In the genomic region with DNA sequence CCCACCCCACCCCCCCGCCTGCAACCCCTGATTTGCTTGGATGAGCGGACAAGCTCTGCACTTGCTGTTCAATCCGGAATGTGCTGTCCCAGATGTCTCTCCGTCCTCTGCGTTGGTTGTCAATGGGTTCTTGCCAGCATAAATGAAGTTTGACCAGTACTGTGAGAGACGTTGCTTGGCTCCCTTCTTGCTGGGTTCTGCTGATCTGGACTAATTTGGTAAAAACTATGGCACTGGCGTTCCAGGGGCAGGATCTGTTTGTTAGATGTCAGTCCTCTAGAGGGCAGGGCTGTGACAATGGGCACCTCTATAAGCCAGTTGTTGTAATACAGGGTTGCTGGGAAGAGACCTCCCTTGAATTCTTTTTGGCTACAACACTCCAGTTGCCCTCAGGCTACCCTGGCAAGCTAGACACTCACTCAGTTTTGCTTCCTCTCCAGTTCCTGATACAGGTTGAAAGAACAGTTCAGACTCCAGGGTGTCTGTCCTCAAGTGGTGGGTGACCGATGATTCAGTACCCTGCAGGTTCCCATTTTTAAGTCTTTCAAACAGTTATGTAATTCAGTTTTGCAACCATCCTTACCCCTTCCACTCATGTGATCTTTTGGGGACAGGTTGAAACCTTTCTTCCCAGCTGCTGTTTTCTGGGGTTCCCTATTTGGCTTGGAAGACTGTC, we compare ENCODE assay signal across 8 mouse cellular contexts. TPM values are rescaled to one million over a fixed set of nuclear protein-coding genes. Genes with fewer than 3 reads are reported as not detected.
DNase-seq lines count a peak whose midpoint lies in the region; ATAC-seq lines count a peak whose summit lies in the region.

No protein-coding gene starts in this region.

- H3K27me3 ChIP-seq in heart, embryonic 10.5 days (ENCODE audit: insufficient read depth, poor library complexity, severe bottlenecking): no peaks in the 10 kb centered on the region
- H3K27me3 ChIP-seq in intestine, embryonic 16.5 days (replicated peaks; ENCODE audit: control insufficient read depth, insufficient read depth, low read length): no peaks in the 10 kb centered on the region

- peaks cover 11% of the 10 kb centered on the region; the same call in 1 of the 2 replicates for H3K36me3 ChIP-seq in heart, embryonic 10.5 days
- H3K36me3 ChIP-seq in intestine, embryonic 16.5 days (ENCODE audit: control insufficient read depth, insufficient read depth, low read length): no peaks in the 10 kb centered on the region

- H3K9me3 ChIP-seq in heart, embryonic 10.5 days: no peaks in the 10 kb centered on the region
- H3K9me3 ChIP-seq in intestine, embryonic 16.5 days (ENCODE audit: control insufficient read depth, low read length): no peaks in the 10 kb centered on the region

- peak overlapping the region; percentile 81 for H3K9ac ChIP-seq in intestine, embryonic 16.5 days (ENCODE audit: low read depth, low read length)

- ATAC-seq in common myeloid progenitor, adult 5-6 weeks (replicated peaks; ENCODE audit: low read depth, poor library complexity, severe bottlenecking): peak; percentile 37
- ATAC-seq in intestine, embryonic 16.5 days: no peak
- ATAC-seq in megakaryocyte progenitor cell, adult 5-6 weeks (replicated peaks; ENCODE audit: poor library complexity): peak; percentile 45
- ATAC-seq in inflammation-experienced regulatory T-cells, adult 6 months: no peak

- no peak for DNase-seq in heart, embryonic 10.5 days (ENCODE audit: low spot score)
- DNase-seq in heart, postnatal 36 days: no peak
- DNase-seq in spleen, postnatal 10 days (ENCODE audit: low spot score in 2 of 2): no peak
- DNase-seq in cerebellum, postnatal 10 days: no peak

- intact Hi-C loops in heart, postnatal 36 days (cut with DNase I): no loop called here

- H3K27ac ChIP-seq in heart, embryonic 10.5 days: peak overlapping the region; percentile 88
- no peak overlapping the region for H3K27ac ChIP-seq in intestine, embryonic 16.5 days (ENCODE audit: low read length)

- 25% methylated on average over 8 of the region's 8 CpGs for WGBS in heart, embryonic 10.5 days
- 29% methylated on average over 8 of the region's 8 CpGs for WGBS in intestine, embryonic 16.5 days

- H3K4me2 ChIP-seq in intestine, embryonic 16.5 days (ENCODE audit: low read depth, low read length): peak overlapping the region; percentile 91

- H3K4me1 ChIP-seq in heart, embryonic 10.5 days: peaks cover 36% of the 10 kb centered on the region
- peaks cover 18% of the 10 kb centered on the region for H3K4me1 ChIP-seq in intestine, embryonic 16.5 days (ENCODE audit: control insufficient read depth, insufficient read depth, low read length)

- H3K4me3 ChIP-seq in heart, embryonic 10.5 days: peak overlapping the region; percentile 82
- peak overlapping the region; percentile 71 for H3K4me3 ChIP-seq in intestine, embryonic 16.5 days (ENCODE audit: low read length)

RNA-seq across cellular contexts. Expression of a gene that starts 0.8 kb away (rescaled TPM):
- 17.8 and 19.7 TPM in 2 replicates for polyA plus RNA-seq in heart, embryonic 10.5 days (2016; fragmentation: Nextera tagmentation; extraction: Ambion mirVana)
- total RNA-seq in heart, postnatal 36 days (2021): 100 to 1,000 TPM; 160 to 183 TPM
- total RNA-seq in common myeloid progenitor, adult 5-6 weeks (2017): 41.2 and 41.7 TPM in 2 replicates
- polyA plus RNA-seq in intestine, embryonic 16.5 days (2015; fragmentation: Nextera tagmentation; extraction: Ambion mirVana): 28.8 and 32.8 TPM in 2 replicates
- 378 and 438 TPM in 2 replicates for total RNA-seq in megakaryocyte progenitor cell, adult 5-6 weeks (2015)
- 155 and 224 TPM in 2 replicates for total RNA-seq in megakaryocyte progenitor cell, adult 5-6 weeks (2017)
- polyA plus RNA-seq in inflammation-experienced regulatory T-cells, adult 6 months (2017; shearing (Covaris generic)): 10 to 100 TPM; 27.2 to 34.4 (median 28.6) TPM

RNA-seq across cellular contexts. Expression of a gene that starts 9.7 kb away (rescaled TPM):
- 0.39 and 1.3 TPM in 2 replicates for polyA plus RNA-seq in heart, embryonic 10.5 days (2016; fragmentation: Nextera tagmentation; extraction: Ambion mirVana)
- total RNA-seq in heart, postnatal 36 days (2021): 100 to 1,000 TPM; 400 to 416 TPM
- 0.50 TPM in 1 of 2 replicates, not detected in the other for total RNA-seq in common myeloid progenitor, adult 5-6 weeks (2017)
- polyA plus RNA-seq in intestine, embryonic 16.5 days (2015; fragmentation: Nextera tagmentation; extraction: Ambion mirVana): not detected in 2 replicates
- 0.24 and 0.74 TPM in 2 replicates for total RNA-seq in megakaryocyte progenitor cell, adult 5-6 weeks (2015)
- total RNA-seq in megakaryocyte progenitor cell, adult 5-6 weeks (2017): 0.30 TPM in 1 of 2 replicates, not detected in the other
- polyA plus RNA-seq in inflammation-experienced regulatory T-cells, adult 6 months (2017; shearing (Covaris generic)): not detected

RNA-seq across cellular contexts. Expression of a gene that starts 13.0 kb away (rescaled TPM):
- 342 and 383 TPM in 2 replicates for polyA plus RNA-seq in heart, embryonic 10.5 days (2016; fragmentation: Nextera tagmentation; extraction: Ambion mirVana)
- total RNA-seq in heart, postnatal 36 days (2021): 1,000 to 10,000 TPM in 1 of 2 experiments, 100 to 1,000 TPM in 1; 979 to 1,034 TPM
- 192 and 287 TPM in 2 replicates for total RNA-seq in common myeloid progenitor, adult 5-6 weeks (2017)
- polyA plus RNA-seq in intestine, embryonic 16.5 days (2015; fragmentation: Nextera tagmentation; extraction: Ambion mirVana): 376 and 382 TPM in 2 replicates
- total RNA-seq in megakaryocyte progenitor cell, adult 5-6 weeks (2015): 236 and 247 TPM in 2 replicates
- 256 and 308 TPM in 2 replicates for total RNA-seq in megakaryocyte progenitor cell, adult 5-6 weeks (2017)
- 100 to 1,000 TPM; 234 to 249 (median 238) TPM for polyA plus RNA-seq in inflammation-experienced regulatory T-cells, adult 6 months (2017; shearing (Covaris generic))

RNA-seq across cellular contexts. Expression of a gene that starts 15.5 kb away (rescaled TPM):
- 0.51 and 0.80 TPM in 2 replicates for polyA plus RNA-seq in heart, embryonic 10.5 days (2016; fragmentation: Nextera tagmentation; extraction: Ambion mirVana)
- total RNA-seq in heart, postnatal 36 days (2021): not detected
- total RNA-seq in common myeloid progenitor, adult 5-6 weeks (2017): not detected in 2 replicates
- 0.28 and 0.39 TPM in 2 replicates for polyA plus RNA-seq in intestine, embryonic 16.5 days (2015; fragmentation: Nextera tagmentation; extraction: Ambion mirVana)
- total RNA-seq in megakaryocyte progenitor cell, adult 5-6 weeks (2015): not detected in 2 replicates
- total RNA-seq in megakaryocyte progenitor cell, adult 5-6 weeks (2017): not detected in 2 replicates
- polyA plus RNA-seq in inflammation-experienced regulatory T-cells, adult 6 months (2017; shearing (Covaris generic)): not detected

RNA-seq across cellular contexts. Expression of a gene that starts 19.4 kb away (rescaled TPM):
- polyA plus RNA-seq in heart, embryonic 10.5 days (2016; fragmentation: Nextera tagmentation; extraction: Ambion mirVana): 1,171 and 1,258 TPM in 2 replicates
- 100 to 1,000 TPM; 668 to 757 TPM for total RNA-seq in heart, postnatal 36 days (2021)
- total RNA-seq in common myeloid progenitor, adult 5-6 weeks (2017): 1,725 and 1,907 TPM in 2 replicates
- 1,425 and 1,515 TPM in 2 replicates for polyA plus RNA-seq in intestine, embryonic 16.5 days (2015; fragmentation: Nextera tagmentation; extraction: Ambion mirVana)
- total RNA-seq in megakaryocyte progenitor cell, adult 5-6 weeks (2015): 5,974 and 6,144 TPM in 2 replicates
- 1,525 and 1,766 TPM in 2 replicates for total RNA-seq in megakaryocyte progenitor cell, adult 5-6 weeks (2017)
- 100 to 1,000 TPM; 452 to 883 (median 453) TPM for polyA plus RNA-seq in inflammation-experienced regulatory T-cells, adult 6 months (2017; shearing (Covaris generic))

Comparison
In these comparisons a context has a peak if more than half of its experiments do, and no peak if none do; other contexts are left out.
1. ATAC-seq: peak in common myeloid progenitor, adult 5-6 weeks (single experiment) and megakaryocyte progenitor cell, adult 5-6 weeks (single experiment); none in intestine, embryonic 16.5 days (single experiment) and inflammation-experienced regulatory T-cells, adult 6 months (single experiment).
2. RNA of a gene that starts 9.7 kb away (total RNA-seq): 400 to 416 TPM in heart, postnatal 36 days; 0.24 to 0.74 TPM in megakaryocyte progenitor cell, adult 5-6 weeks and 0.50 TPM in common myeloid progenitor, adult 5-6 weeks; every median in the first group is over 100 times any median in the second.